Mouse (Mus musculus) hindbrain, postnatal 0 days (tissue): ENCODE measurements around the gene Ecm2. TPM values are rescaled to one million over a fixed set of nuclear protein-coding genes. Genes with fewer than 3 reads are reported as not detected.

Source experiments
- ATAC-seq: fragments of 200-750 bp; cut with Nextera tagmentation; 2 replicates; pipeline ENCODE4 v1.8.0; 2017; ENCODE audit warnings: mild to moderate bottlenecking, moderate TSS enrichment, moderate library complexity
- DNase-seq: peaks from one replicate; pipeline ENCODE4 v3.0.0-alpha.2; 2015; ENCODE audit warnings: low spot score
- H3K27ac ChIP-seq: fragments of 300-500 bp; sonication (generic); 2 replicates; pipeline ENCODE4 v1.5.1; 2014; ENCODE audit warnings: mild to moderate bottlenecking
- H3K27me3 ChIP-seq: fragments of 300-500 bp; sonication (generic); 2 replicates; pipeline ENCODE4 v1.6.1; 2014; ENCODE audit warnings: low read length, mixed read lengths; ENCODE audit not compliant: insufficient read depth
- H3K36me3 ChIP-seq: fragments of 300-500 bp; sonication (generic); 2 replicates; pipeline ENCODE4 v1.6.1; 2014; ENCODE audit warnings: low read length, mixed read lengths; ENCODE audit not compliant: insufficient read depth
- H3K4me1 ChIP-seq: fragments of 300-500 bp; sonication (generic); 2 replicates; pipeline ENCODE4 v1.6.1; 2014; ENCODE audit warnings: antibody characterized with exemption, low read length, mixed read lengths; ENCODE audit not compliant: insufficient read depth
- H3K4me2 ChIP-seq: fragments of 300-500 bp; sonication (generic); 2 replicates; pipeline ENCODE4 v1.6.1; 2014; ENCODE audit warnings: low read depth, mild to moderate bottlenecking, low read length, moderate library complexity, mixed read lengths
- H3K4me3 ChIP-seq: fragments of 300-500 bp; sonication (generic); 2 replicates; pipeline ENCODE4 v1.5.1; 2014; ENCODE audit warnings: low read length
- H3K9ac ChIP-seq: fragments of 300-500 bp; sonication (generic); replicated peaks from 2 replicates; pipeline ENCODE4 v1.6.1; 2014; ENCODE audit warnings: mild to moderate bottlenecking, low read length, moderate library complexity, mixed read lengths
- H3K9me3 ChIP-seq: fragments of 300-500 bp; sonication (generic); 2 replicates; pipeline ENCODE4 v1.6.1; 2016; ENCODE audit warnings: low read length, mixed read lengths
- CTCF ChIP-seq: IDR thresholded peaks from 2 replicates; pipeline ENCODE4 v1.5.1; 2016; ENCODE audit warnings: antibody characterized with exemption, control low read depth, low read depth
- WGBS: fragments of 180-500 bp; shearing (Covaris S2); extraction: QIAGEN DNeasy Blood & Tissue Kit; methylation state at CpG from one replicate; pipeline ENCODE4 v1.1.7; 2014; 5-methylcytosine and 5-hydroxymethylcytosine counted together
- polyA plus RNA-seq: library from polyadenylated mRNA; unstranded; fragments of >200 nt; fragmentation: Nextera tagmentation; extraction: Ambion mirVana; gene quantifications from 2 replicates; pipeline ENCODE4 v1.2.1, GENCODE M21; 2015
- total RNA-seq: library from RNA; depleted of rRNA; stranded (reverse); fragments of >200 nt; gene quantifications from 2 replicates; pipeline ENCODE4 v1.2.3, GENCODE M21; 2014; rRNA removed

The Ecm2 gene
- total RNA-seq: 2.6 and 4.6 TPM in 2 replicates
- 2.9 and 3.0 TPM in 2 replicates for polyA plus RNA-seq

DNA sequence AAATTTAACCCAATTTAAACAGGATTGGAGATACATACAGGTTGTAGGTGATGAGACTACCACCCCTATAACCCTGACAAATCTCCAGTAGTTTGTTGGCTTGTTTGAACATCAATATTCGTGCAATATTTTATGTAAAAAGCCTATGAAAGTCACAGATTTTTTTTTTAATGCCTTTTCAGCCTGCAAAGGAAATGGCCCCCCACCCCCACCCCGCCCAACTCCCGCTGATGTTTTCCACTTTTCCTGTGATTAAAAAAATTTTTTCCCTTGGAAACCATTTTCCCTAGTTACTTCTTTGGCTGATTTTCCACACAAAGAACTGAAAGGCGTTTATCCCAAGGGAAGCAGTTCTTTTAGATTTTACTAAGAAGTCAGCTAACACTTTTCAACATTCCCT, at the start of gene Ecm2:
Ecm2 (plus strand) TSS at position 301 of the 400 bp plus-strand sequence.
- Histone ChIP-seq H3K9ac (no peak within 1 kb of the TSS), H3K27me3 (no peaks in the 10 kb centered on the region), H3K4me3 (peak within 1 kb of the TSS; percentile 7; the same call in 1 of the 2 replicates), H3K9me3 (no peaks in the 10 kb centered on the region), H3K4me1 (no peaks in the 10 kb centered on the region), H3K27ac (no peak within 1 kb of the TSS), H3K36me3 (no peaks in the 10 kb centered on the region), H3K4me2 (peak within 1 kb of the TSS; percentile 34)
- no peak for TF ChIP-seq CTCF
- ATAC-seq (no peak), DNase-seq (peak; percentile 4)
- WGBS: 34% methylated on average over 4 of the region's 4 CpGs

DNA sequence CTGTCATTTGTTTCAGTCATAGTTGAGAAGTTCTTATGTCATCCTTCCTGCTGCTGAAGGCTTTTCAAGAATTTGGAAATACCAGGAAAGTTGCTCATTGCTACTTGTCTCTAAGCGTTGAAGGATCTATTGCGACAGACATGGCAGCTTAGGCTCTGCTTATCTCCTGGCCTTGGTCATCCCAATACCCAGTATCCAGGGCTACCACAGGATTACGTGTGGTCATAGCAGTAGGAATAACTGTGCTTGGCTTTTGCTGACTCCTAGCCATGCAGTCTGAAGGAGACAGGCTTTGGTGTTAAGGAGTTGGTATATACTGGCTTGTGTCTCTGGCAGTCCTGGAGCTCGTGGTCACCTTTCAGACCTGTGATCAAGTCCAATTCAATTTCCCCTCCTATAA, 44.3 kb upstream of the Ecm2 start:
- DNase-seq (no peak), ATAC-seq (no peak)
- no peaks in the 10 kb centered on the region for H3K9me3 ChIP-seq
- H3K4me1 ChIP-seq: no peaks in the 10 kb centered on the region
- no peak overlapping the region for H3K9ac ChIP-seq
- H3K27ac ChIP-seq: peak overlapping the region; percentile 46; the same call in 1 of the 2 replicates
- no peak for TF ChIP-seq CTCF
- no peaks in the 10 kb centered on the region for H3K27me3 ChIP-seq
- no peak overlapping the region for H3K4me3 ChIP-seq
- WGBS: 91% methylated on average over 4 of the region's 4 CpGs
- H3K4me2 ChIP-seq: no peak overlapping the region
- H3K36me3 ChIP-seq: peaks cover 25% of the 10 kb centered on the region

DNA sequence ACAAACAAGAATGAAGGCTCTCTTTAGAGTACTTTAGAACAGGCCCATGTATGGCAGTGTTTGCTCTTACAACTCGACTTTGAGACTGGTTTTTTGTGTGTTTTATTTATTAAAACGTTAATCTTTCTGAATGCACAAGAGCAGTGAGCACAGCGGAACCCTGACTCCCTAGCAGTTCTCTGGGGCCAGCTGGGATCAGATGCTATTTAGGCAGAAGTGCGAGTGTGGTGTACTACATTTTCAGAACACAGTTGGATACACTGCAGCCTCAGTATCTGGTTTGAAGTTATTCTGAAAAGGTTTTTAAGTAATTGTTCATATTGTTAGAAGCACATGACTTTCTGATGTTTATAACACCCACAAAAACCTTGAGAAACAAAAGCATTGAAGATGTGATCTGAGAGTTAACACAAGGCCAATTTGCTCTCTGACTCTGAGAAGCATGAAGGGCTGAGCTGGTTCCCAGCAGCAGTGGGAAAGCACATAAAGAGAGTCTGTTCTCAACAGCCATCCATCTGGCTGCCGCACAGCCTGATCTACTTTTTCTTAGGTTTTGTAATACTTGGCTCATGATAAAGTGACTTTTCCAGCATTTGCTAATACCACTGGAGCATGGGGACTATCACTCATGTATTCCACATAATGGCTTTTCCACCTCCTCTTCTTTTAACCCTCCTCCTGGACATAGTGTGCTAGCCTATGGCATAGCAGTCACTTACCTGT, 43.8 kb upstream of the Ecm2 start:
- no peaks in the 10 kb centered on the region for H3K4me1 ChIP-seq
- no peaks in the 10 kb centered on the region for H3K9me3 ChIP-seq
- no peak overlapping the region for H3K9ac ChIP-seq
- H3K4me2 ChIP-seq: no peak overlapping the region
- no peak for ATAC-seq
- no peaks in the 10 kb centered on the region for H3K27me3 ChIP-seq
- H3K27ac ChIP-seq: peak overlapping the region; percentile 46; the same call in 1 of the 2 replicates
- H3K4me3 ChIP-seq: no peak overlapping the region
- WGBS: 72% methylated on average over 5 of the region's 5 CpGs
- peak; percentile 16 for DNase-seq
- no peak for TF ChIP-seq CTCF
- H3K36me3 ChIP-seq: peaks cover 25% of the 10 kb centered on the region

DNA sequence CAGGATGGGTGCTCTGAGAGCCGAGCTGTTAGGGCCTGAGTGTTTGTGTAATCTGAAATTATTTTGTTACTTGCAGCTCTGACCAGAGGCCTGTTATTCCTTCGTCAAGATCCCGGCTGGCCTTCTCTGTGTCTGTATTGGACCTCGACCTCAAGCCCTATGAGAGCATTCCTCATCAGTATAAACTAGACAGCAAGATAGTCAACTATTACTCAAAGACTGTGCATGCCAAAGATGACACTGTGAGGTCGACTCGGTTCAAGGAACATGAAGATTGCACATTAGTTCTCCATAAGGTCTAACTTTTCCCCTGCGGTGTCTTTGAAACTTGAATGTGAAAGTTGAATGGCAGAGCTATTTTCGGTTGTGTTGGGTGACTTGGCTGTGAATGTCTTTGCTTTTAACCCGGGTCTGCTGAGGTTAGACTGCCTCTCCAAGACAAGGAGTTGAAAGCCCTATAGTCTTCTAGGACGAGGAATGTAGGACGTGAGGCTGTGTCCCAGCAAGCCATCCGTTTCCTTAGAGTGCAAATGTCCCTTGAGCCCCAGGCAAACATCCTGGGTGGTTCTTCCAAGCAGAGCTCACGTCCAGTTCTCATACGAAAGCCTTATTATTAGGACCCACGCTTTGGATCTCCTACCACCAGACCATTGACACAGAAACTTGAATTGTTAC, 43.0 kb upstream of the Ecm2 start:
- no peak overlapping the region for H3K4me3 ChIP-seq
- H3K9me3 ChIP-seq: no peaks in the 10 kb centered on the region
- no peaks in the 10 kb centered on the region for H3K27me3 ChIP-seq
- DNase-seq: no peak
- H3K27ac ChIP-seq: peak overlapping the region; percentile 46; the same call in 1 of the 2 replicates
- no peak for ATAC-seq
- peaks cover 25% of the 10 kb centered on the region for H3K36me3 ChIP-seq
- 63% methylated on average over 15 of the region's 15 CpGs for WGBS
- no peak overlapping the region for H3K9ac ChIP-seq
- no peak for TF ChIP-seq CTCF
- H3K4me2 ChIP-seq: no peak overlapping the region
- H3K4me1 ChIP-seq: no peaks in the 10 kb centered on the region

DNA sequence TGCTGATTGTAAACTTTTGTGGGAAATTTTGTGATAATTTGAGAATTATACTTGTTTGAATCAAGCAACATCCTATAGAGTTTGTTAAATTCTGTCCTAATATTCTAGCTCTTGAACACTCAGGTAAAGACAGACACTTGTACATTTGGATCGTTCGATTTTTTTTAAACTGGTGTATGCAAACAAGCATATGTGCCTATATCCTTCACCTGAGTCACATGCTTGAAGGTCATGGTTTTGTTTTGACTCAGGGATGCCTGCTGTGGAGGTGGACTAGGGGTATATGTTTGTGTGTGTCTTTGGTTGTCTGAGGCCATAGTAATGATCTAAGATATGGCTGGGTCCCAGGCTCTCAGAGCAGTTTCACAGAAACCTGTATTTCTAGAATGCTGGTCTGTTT, 41.7 kb upstream of the Ecm2 start:
- H3K36me3 ChIP-seq: peaks cover 25% of the 10 kb centered on the region

DNA sequence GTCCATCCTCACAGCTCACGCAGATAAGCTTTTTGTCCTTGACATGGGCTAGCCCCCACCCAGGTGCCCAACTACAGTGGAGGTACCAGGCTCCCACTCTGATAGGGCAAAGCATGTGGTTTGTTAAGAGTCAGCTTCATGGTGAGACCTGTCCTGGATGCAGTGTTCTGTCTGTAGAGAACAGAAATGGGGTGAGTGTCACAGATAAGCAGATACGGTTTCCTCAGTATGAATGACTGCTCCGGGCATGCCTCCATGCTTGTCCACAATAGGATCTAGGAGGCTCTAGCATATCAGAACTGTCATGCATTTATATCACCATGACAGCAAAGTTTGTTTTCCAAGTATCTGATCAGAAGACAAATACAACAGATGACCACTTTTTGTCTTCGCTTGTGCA, 38.7 kb upstream of the Ecm2 start:
- ATAC-seq (no peak), DNase-seq (no peak)
- Histone ChIP-seq H3K4me1 (no peaks in the 10 kb centered on the region), H3K27ac (no peak overlapping the region), H3K9me3 (no peaks in the 10 kb centered on the region), H3K9ac (no peak overlapping the region), H3K27me3 (no peaks in the 10 kb centered on the region), H3K36me3 (peaks cover 21% of the 10 kb centered on the region), H3K4me2 (no peak overlapping the region), H3K4me3 (no peak overlapping the region)
- 89% methylated on average over 4 of the region's 4 CpGs for WGBS
- TF ChIP-seq CTCF: no peak

More for the DNA sequence above, 41.7 kb upstream of the Ecm2 start:
- no peak overlapping the region for H3K9ac ChIP-seq
- 97% methylated on average over 2 of the region's 2 CpGs for WGBS
- ATAC-seq (no peak), DNase-seq (no peak)
- no peaks in the 10 kb centered on the region for H3K4me1 ChIP-seq
- H3K27me3 ChIP-seq: no peaks in the 10 kb centered on the region
- H3K9me3 ChIP-seq: no peaks in the 10 kb centered on the region
- H3K4me3 ChIP-seq: no peak overlapping the region
- H3K4me2 ChIP-seq: no peak overlapping the region
- no peak overlapping the region for H3K27ac ChIP-seq
- TF ChIP-seq CTCF: no peak
